Mouse (Mus musculus) brown adipose tissue, adult 24 weeks (tissue): ENCODE data around the gene Gpr4. TPM values are rescaled to one million over a fixed set of nuclear protein-coding genes. Genes with fewer than 3 reads are reported as not detected.
A peak's percentile ranks its signal among the peaks of the same experiment; 100 is the strongest.

Source experiments
- H3K27ac ChIP-seq: fragments of 200-500 bp; replicated peaks from 2 replicates; pipeline ENCODE4 v1.5.1; 2012; ENCODE audit warnings: low read depth, mild to moderate bottlenecking, low read length
- H3K4me1 ChIP-seq: fragments of 200-500 bp; 2 replicates; pipeline ENCODE4 v1.6.1; 2012; ENCODE audit warnings: low read length, mixed read lengths; ENCODE audit not compliant: control insufficient read depth, insufficient read depth, insufficient read length
- H3K4me3 ChIP-seq: fragments of 200-500 bp; 2 replicates; pipeline ENCODE4 v1.5.1; 2012; ENCODE audit warnings: low read depth, mild to moderate bottlenecking, low read length, moderate library complexity; ENCODE audit not compliant: insufficient read depth
- polyA plus RNA-seq: library from polyadenylated mRNA; stranded (reverse); fragments of >200 nt; gene quantifications from 2 replicates; pipeline ENCODE4 v1.2.4, GENCODE M21; 2012; ENCODE audit not compliant: missing spikeins, insufficient read depth, insufficient read length

The Gpr4 gene
- polyA plus RNA-seq, 1 experiment = 3.8 TPM

GRCm38 (mm10) chr7:19210010-19210409 lies 2.3 kb upstream of the Gpr4 start:
- no peak overlapping the region for H3K4me3 ChIP-seq
- no peaks in the 10 kb centered on the region for H3K4me1 ChIP-seq
- no peak overlapping the region for H3K27ac ChIP-seq

GRCm38 (mm10) chr7:19211041-19211675 lies 1.2 kb upstream of the Gpr4 start:
- H3K27ac ChIP-seq = peak overlapping the region; percentile 89
- H3K4me1 ChIP-seq = no peaks in the 10 kb centered on the region
- 0 out of 2 replicates have a peak overlapping the region, but pooled peaks have one; percentile 12 for H3K4me3 ChIP-seq

- Histone ChIP-seq H3K27ac (peak overlapping the region; percentile 99), H3K4me1 (peaks cover 4% of the 10 kb centered on the region; the same call in 1 of the 2 replicates), H3K4me3 (peak overlapping the region; percentile 76)
Observed at GRCm38 (mm10) chr7:19213385-19213784, 1.0 kb downstream of the Gpr4 start.

- peak overlapping the region; percentile 83 for H3K27ac ChIP-seq
- peaks cover 4% of the 10 kb centered on the region; the same call in 1 of the 2 replicates for H3K4me1 ChIP-seq
- peak overlapping the region; percentile 76 for H3K4me3 ChIP-seq
Observed at GRCm38 (mm10) chr7:19214369-19214768, 2.0 kb downstream of the Gpr4 start.

GRCm38 (mm10) chr7:19214940-19215339 lies 2.6 kb downstream of the Gpr4 start:
- Histone ChIP-seq H3K27ac (peak overlapping the region; percentile 83), H3K4me1 (peaks cover 4% of the 10 kb centered on the region; the same call in 1 of the 2 replicates), H3K4me3 (peak overlapping the region; percentile 76)

- Histone ChIP-seq H3K4me1 (peaks cover 4% of the 10 kb centered on the region), H3K27ac (no peak overlapping the region), H3K4me3 (no peak overlapping the region)
Observed at GRCm38 (mm10) chr7:19217492-19217891, 5.2 kb downstream of the Gpr4 start.

GRCm38 (mm10) chr7:19217944-19218343 lies 5.6 kb downstream of the Gpr4 start:
- no peak overlapping the region for H3K4me3 ChIP-seq
- H3K27ac ChIP-seq = no peak overlapping the region
- peaks cover 4% of the 10 kb centered on the region for H3K4me1 ChIP-seq

- H3K4me3 ChIP-seq = no peak overlapping the region
- peaks cover 11% of the 10 kb centered on the region for H3K4me1 ChIP-seq
- no peak overlapping the region for H3K27ac ChIP-seq
Observed at GRCm38 (mm10) chr7:19220061-19220460, 7.7 kb downstream of the Gpr4 start.

GRCm38 (mm10) chr7:19222189-19222588 lies 9.9 kb downstream of the Gpr4 start:
- H3K27ac ChIP-seq = no peak overlapping the region
- peaks cover 7% of the 10 kb centered on the region for H3K4me1 ChIP-seq
- H3K4me3 ChIP-seq = no peak overlapping the region

GRCm38 (mm10) chr7:19222875-19223274 lies 10.5 kb downstream of the Gpr4 start:
- H3K4me1 ChIP-seq = peaks cover 7% of the 10 kb centered on the region
- H3K27ac ChIP-seq = no peak overlapping the region
- no peak overlapping the region for H3K4me3 ChIP-seq

GRCm38 (mm10) chr7:19224933-19225332 lies 12.6 kb downstream of the Gpr4 start:
- H3K4me1 ChIP-seq = peaks cover 7% of the 10 kb centered on the region
- peak overlapping the region; percentile 42 for H3K27ac ChIP-seq
- H3K4me3 ChIP-seq = no peak overlapping the region

- Histone ChIP-seq H3K4me3 (peak overlapping the region; percentile 61), H3K4me1 (peaks cover 7% of the 10 kb centered on the region), H3K27ac (peak overlapping the region; percentile 82)
Observed at GRCm38 (mm10) chr7:19226817-19227797, 14.8 kb downstream of the Gpr4 start.

- H3K4me3 ChIP-seq = peak within 1 kb of the TSS; percentile 73
- peaks cover 7% of the 10 kb centered on the region for H3K4me1 ChIP-seq
- H3K27ac ChIP-seq = peak within 1 kb of the TSS; percentile 97
Observed at GRCm38 (mm10) chr7:19227883-19228792, 15.8 kb downstream of the Gpr4 start, which contains the start of gene Opa3. Gene Opa3 (plus strand): TSS chr7:19228334.

GRCm38 (mm10) chr7:19228793-19229148 lies 16.4 kb downstream of the Gpr4 start:
- peak overlapping the region; percentile 55 for H3K27ac ChIP-seq
- peak overlapping the region; percentile 71 for H3K4me3 ChIP-seq

More at GRCm38 (mm10) chr7:19228793-19229148, 16.4 kb downstream of the Gpr4 start:
- peaks cover 7% of the 10 kb centered on the region for H3K4me1 ChIP-seq
